Mouse (Mus musculus) intestine, embryonic 14.5 days (tissue): ENCODE results near the gene Col26a1. TPM values are rescaled to one million over a fixed set of nuclear protein-coding genes. Genes with fewer than 3 reads are reported as not detected.

Source experiments
- ATAC-seq: fragments of 200-750 bp; cut with Nextera tagmentation; replicated peaks from 2 replicates; pipeline ENCODE4 v1.8.0; 2017; ENCODE audit warnings: low read depth, moderate number of reproducible peaks, moderate TSS enrichment, moderate library complexity; ENCODE audit not compliant: low FRiP score, low TSS enrichment
- DNase-seq: peaks from one replicate; pipeline ENCODE4 v3.0.0-alpha.2; 2018; ENCODE audit warnings: low spot score
- H3K27ac ChIP-seq: fragments of 300-500 bp; sonication (generic); 2 replicates; pipeline ENCODE4 v1.5.1; 2014; ENCODE audit warnings: low read depth, mild to moderate bottlenecking, control low read depth
- H3K27me3 ChIP-seq: fragments of 300-500 bp; sonication (generic); replicated peaks from 2 replicates; pipeline ENCODE4 v1.6.1; 2014; ENCODE audit warnings: low read length, control low read depth; ENCODE audit not compliant: control insufficient read depth, insufficient read depth
- H3K36me3 ChIP-seq: fragments of 300-500 bp; sonication (generic); 2 replicates; pipeline ENCODE4 v1.6.1; 2014; ENCODE audit warnings: low read length, control low read depth; ENCODE audit not compliant: control insufficient read depth, insufficient read depth
- H3K4me1 ChIP-seq: fragments of 300-500 bp; sonication (generic); replicated peaks from 2 replicates; pipeline ENCODE4 v1.6.1; 2014; ENCODE audit warnings: low read length, control low read depth, mixed read lengths; ENCODE audit not compliant: control insufficient read depth, insufficient read depth
- H3K4me2 ChIP-seq: fragments of 300-500 bp; sonication (generic); 2 replicates; pipeline ENCODE4 v1.6.1; 2014; ENCODE audit warnings: low read length
- H3K4me3 ChIP-seq: fragments of 300-500 bp; sonication (generic); 2 replicates; pipeline ENCODE4 v1.5.1; 2014; ENCODE audit warnings: low read depth, low read length, control low read depth, mixed read lengths
- H3K9ac ChIP-seq: fragments of 300-500 bp; sonication (generic); 2 replicates; pipeline ENCODE4 v1.6.1; 2014; ENCODE audit warnings: mild to moderate bottlenecking, low read length
- H3K9me3 ChIP-seq: fragments of 300-500 bp; sonication (generic); 2 replicates; pipeline ENCODE4 v1.6.1; 2016; ENCODE audit warnings: low read length, control low read depth; ENCODE audit not compliant: control insufficient read depth
- WGBS: fragments of 180-500 bp; shearing (Covaris S2); extraction: QIAGEN DNeasy Blood & Tissue Kit; methylation state at CpG from one replicate; pipeline ENCODE4 v1.1.7; 2014; 5-methylcytosine and 5-hydroxymethylcytosine counted together
- polyA plus RNA-seq: library from polyadenylated mRNA; unstranded; fragments of >200 nt; fragmentation: Nextera tagmentation; extraction: Ambion mirVana; gene quantifications from 2 replicates; pipeline ENCODE4 v1.2.1, GENCODE M21; 2014

The Col26a1 gene
- polyA plus RNA-seq, 1 experiment from 2014 or later: 10.4 TPM

- no peaks in the 10 kb centered on the region for H3K27me3 ChIP-seq
- WGBS: 62% methylated on average over 6 of the region's 6 CpGs
- no peaks in the 10 kb centered on the region for H3K9me3 ChIP-seq
- no peak overlapping the region for H3K9ac ChIP-seq
- ATAC-seq (no peak), DNase-seq (no peak)
- no peak overlapping the region for H3K4me3 ChIP-seq
- H3K27ac ChIP-seq: 0 out of 2 replicates have a peak overlapping the region, but pooled peaks have one; percentile 2
- H3K4me2 ChIP-seq: no peak overlapping the region
- H3K4me1 ChIP-seq: peaks cover 27% of the 10 kb centered on the region
- H3K36me3 ChIP-seq: no peaks in the 10 kb centered on the region
These were observed 78.0 kb downstream of the Col26a1 start for GRCm38 (mm10) chr5:136805019-136805418.

GRCm38 (mm10) chr5:136804246-136804645 lies 78.8 kb downstream of the Col26a1 start:
- DNase-seq (no peak), ATAC-seq (no peak)
- no peaks in the 10 kb centered on the region for H3K36me3 ChIP-seq
- peaks cover 27% of the 10 kb centered on the region for H3K4me1 ChIP-seq
- no peaks in the 10 kb centered on the region for H3K9me3 ChIP-seq
- no peaks in the 10 kb centered on the region for H3K27me3 ChIP-seq
- no peak overlapping the region for H3K4me2 ChIP-seq
- no peak overlapping the region for H3K9ac ChIP-seq
- H3K4me3 ChIP-seq: no peak overlapping the region
- 50% methylated on average over 1 of the region's 1 CpGs for WGBS
- no peak overlapping the region for H3K27ac ChIP-seq

- H3K36me3 ChIP-seq: no peaks in the 10 kb centered on the region
- DNase-seq: peak; percentile 69
- H3K9me3 ChIP-seq: no peaks in the 10 kb centered on the region
- H3K27ac ChIP-seq: no peak overlapping the region
- H3K27me3 ChIP-seq: no peaks in the 10 kb centered on the region
- H3K4me2 ChIP-seq: peak overlapping the region; percentile 38
- H3K9ac ChIP-seq: peak overlapping the region; percentile 6; the same call in 1 of the 2 replicates
- H3K4me1 ChIP-seq: peaks cover 27% of the 10 kb centered on the region
- H3K4me3 ChIP-seq: no peak overlapping the region
- ATAC-seq: no peak
- 7% methylated on average over 17 of the region's 17 CpGs for WGBS
These were observed 80.3 kb downstream of the Col26a1 start for GRCm38 (mm10) chr5:136802732-136803131.

- WGBS: 7% methylated on average over 2 of the region's 2 CpGs
- Histone ChIP-seq H3K9me3 (no peaks in the 10 kb centered on the region), H3K4me3 (no peak overlapping the region), H3K27ac (no peak overlapping the region; the same call in 1 of the 2 replicates), H3K9ac (no peak overlapping the region), H3K36me3 (no peaks in the 10 kb centered on the region), H3K4me2 (no peak overlapping the region), H3K4me1 (0 out of 2 replicates have a peak, but pooled peaks cover 3% of the 10 kb centered on the region), H3K27me3 (no peaks in the 10 kb centered on the region)
- DNase-seq: no peak
- no peak for ATAC-seq
These were observed 86.1 kb downstream of the Col26a1 start for GRCm38 (mm10) chr5:136796917-136797316.

- Histone ChIP-seq H3K4me1 (0 out of 2 replicates have a peak, but pooled peaks cover 3% of the 10 kb centered on the region), H3K9ac (no peak overlapping the region), H3K27me3 (no peaks in the 10 kb centered on the region), H3K27ac (no peak overlapping the region), H3K36me3 (no peaks in the 10 kb centered on the region), H3K9me3 (no peaks in the 10 kb centered on the region), H3K4me2 (no peak overlapping the region), H3K4me3 (no peak overlapping the region)
- DNase-seq (no peak), ATAC-seq (no peak)
- 93% methylated on average over 15 of the region's 15 CpGs for WGBS
These were observed 89.2 kb downstream of the Col26a1 start for GRCm38 (mm10) chr5:136793807-136794206.

- Histone ChIP-seq H3K36me3 (no peaks in the 10 kb centered on the region), H3K4me1 (0 out of 2 replicates have a peak, but pooled peaks cover 3% of the 10 kb centered on the region), H3K4me2 (no peak overlapping the region), H3K9ac (no peak overlapping the region), H3K27me3 (no peaks in the 10 kb centered on the region), H3K27ac (no peak overlapping the region), H3K9me3 (no peaks in the 10 kb centered on the region), H3K4me3 (no peak overlapping the region)
- ATAC-seq (no peak), DNase-seq (no peak)
- WGBS: 88% methylated on average over 10 of the region's 10 CpGs
These were observed 90.5 kb downstream of the Col26a1 start for GRCm38 (mm10) chr5:136792541-136792940.

- H3K4me2 ChIP-seq: no peak overlapping the region
- DNase-seq (no peak), ATAC-seq (peak; percentile 7; the same call in 1 of the 2 replicates)
- no peaks in the 10 kb centered on the region for H3K9me3 ChIP-seq
- H3K36me3 ChIP-seq: no peaks in the 10 kb centered on the region
- WGBS: 62% methylated on average over 3 of the region's 3 CpGs
- no peak overlapping the region for H3K4me3 ChIP-seq
- no peak overlapping the region for H3K9ac ChIP-seq
- H3K4me1 ChIP-seq: no peaks in the 10 kb centered on the region
- H3K27me3 ChIP-seq: no peaks in the 10 kb centered on the region
- H3K27ac ChIP-seq: no peak overlapping the region
These were observed 91.8 kb downstream of the Col26a1 start for GRCm38 (mm10) chr5:136791204-136791603.

GRCm38 (mm10) chr5:136790570-136791196 lies 92.3 kb downstream of the Col26a1 start:
- ATAC-seq (peak; percentile 78; the same call in 1 of the 2 replicates), DNase-seq (peak; percentile 100)
- H3K4me3 ChIP-seq: no peak overlapping the region
- H3K4me1 ChIP-seq: no peaks in the 10 kb centered on the region
- H3K36me3 ChIP-seq: no peaks in the 10 kb centered on the region
- WGBS: 13% methylated on average over 11 of the region's 11 CpGs
- no peak overlapping the region for H3K4me2 ChIP-seq
- no peaks in the 10 kb centered on the region for H3K27me3 ChIP-seq
- no peak overlapping the region for H3K27ac ChIP-seq
- no peak overlapping the region for H3K9ac ChIP-seq
- no peaks in the 10 kb centered on the region for H3K9me3 ChIP-seq

- H3K36me3 ChIP-seq: no peaks in the 10 kb centered on the region
- ATAC-seq (no peak), DNase-seq (no peak)
- H3K9me3 ChIP-seq: no peaks in the 10 kb centered on the region
- 76% methylated on average over 8 of the region's 8 CpGs for WGBS
- no peaks in the 10 kb centered on the region for H3K4me1 ChIP-seq
- no peaks in the 10 kb centered on the region for H3K27me3 ChIP-seq
- no peak overlapping the region for H3K9ac ChIP-seq
- H3K4me2 ChIP-seq: no peak overlapping the region
- no peak overlapping the region for H3K27ac ChIP-seq
- no peak overlapping the region for H3K4me3 ChIP-seq
These were observed 98.5 kb downstream of the Col26a1 start for GRCm38 (mm10) chr5:136784531-136784930.
